Mouse (Mus musculus) C2C12 (cell line): ENCODE measurements around the gene Tanc2.

Experiments used
- CTCF ChIP-seq: IDR thresholded peaks from one replicate; pipeline ENCODE4 v1.5.1; 2011; ENCODE audit not compliant: control insufficient read depth, insufficient read depth, insufficient read length
- FOSL1 ChIP-seq: IDR thresholded peaks from one replicate; pipeline ENCODE4 v1.8.0; 2011; ENCODE audit warnings: mild to moderate bottlenecking, low read length; ENCODE audit not compliant: poor library complexity, insufficient read depth, severe bottlenecking
- MYOG ChIP-seq: IDR thresholded peaks from one replicate; pipeline ENCODE4 v1.6.1; 2011; ENCODE audit not compliant: control insufficient read depth, insufficient read length; ENCODE audit errors: extremely low read depth
- USF1 ChIP-seq: IDR thresholded peaks from one replicate; pipeline ENCODE4 v1.6.1; 2011; ENCODE audit warnings: low read depth, mild to moderate bottlenecking, control low read depth, moderate library complexity

- TF ChIP-seq USF1 (no peak), CTCF (no peak), FOSL1 (no peak), MYOG (no peak)
Measured at GRCm38 (mm10) chr11:105936200-105936599, 346.4 kb downstream of the Tanc2 start.
